Mouse (Mus musculus): ENCODE results near the gene Myh6. TPM values are rescaled to one million over a fixed set of nuclear protein-coding genes. Genes with fewer than 3 reads are reported as not detected.

Myh6 gene
- 0.23 and 1.7 TPM in 2 replicates for polyA plus RNA-seq (2014; fragmentation: Nextera tagmentation; extraction: Ambion mirVana)

- 78% methylated on average over 7 of the region's 7 CpGs for WGBS
- H3K9ac ChIP-seq (replicated peaks; ENCODE audit: low read depth, low read length), result no peak within 1 kb of the TSS
- H3K4me2 ChIP-seq (ENCODE audit: low read depth, low read length), result no peak within 1 kb of the TSS
- H3K36me3 ChIP-seq (ENCODE audit: control insufficient read depth, insufficient read depth, low read length), result no peaks in the 10 kb centered on the region
- H3K27ac ChIP-seq (ENCODE audit: low read depth, low read length), result no peak within 1 kb of the TSS
- no peaks in the 10 kb centered on the region for H3K27me3 ChIP-seq (ENCODE audit: control insufficient read depth, insufficient read depth, low read length)
- no peak within 1 kb of the TSS for H3K4me3 ChIP-seq (ENCODE audit: low read depth, low read length)
- H3K4me1 ChIP-seq (ENCODE audit: control insufficient read depth, insufficient read depth, low read length), result no peaks in the 10 kb centered on the region
- no peak for ATAC-seq (ENCODE audit: low read depth)
- H3K9me3 ChIP-seq (ENCODE audit: control insufficient read depth, low read length), result no peaks in the 10 kb centered on the region
Observed at GRCm38 (mm10) chr14:54966320-54966977, at the start of gene Myh6. Myh6 (minus strand) TSS chr14:54966927.

GRCm38 (mm10) chr14:55015767-55016111, 49.0 kb upstream of the Myh6 start:
- no peak for ATAC-seq (ENCODE audit: low read depth)
- WGBS, result 2% methylated on average over 17 of the region's 17 CpGs
- Histone ChIP-seq H3K4me1 (ENCODE audit: control insufficient read depth, insufficient read depth, low read length) (peaks cover 2% of the 10 kb centered on the region; the same call in 1 of the 2 replicates), H3K27ac (ENCODE audit: low read depth, low read length) (peak overlapping the region; percentile 35; the same call in 1 of the 2 replicates), H3K4me3 (ENCODE audit: low read depth, low read length) (peak overlapping the region; percentile 64), H3K36me3 (ENCODE audit: control insufficient read depth, insufficient read depth, low read length) (no peaks in the 10 kb centered on the region), H3K27me3 (ENCODE audit: control insufficient read depth, insufficient read depth, low read length) (no peaks in the 10 kb centered on the region), H3K4me2 (ENCODE audit: low read depth, low read length) (peak overlapping the region; percentile 81), H3K9ac (replicated peaks; ENCODE audit: low read depth, low read length) (peak overlapping the region; percentile 51), H3K9me3 (ENCODE audit: control insufficient read depth, low read length) (no peaks in the 10 kb centered on the region)

- H3K4me1 ChIP-seq (ENCODE audit: control insufficient read depth, insufficient read depth, low read length), result peaks cover 2% of the 10 kb centered on the region; the same call in 1 of the 2 replicates
- WGBS, result under 1% methylated on average over 36 of the region's 36 CpGs
- H3K4me3 ChIP-seq (ENCODE audit: low read depth, low read length), result peak within 1 kb of the TSS; percentile 64
- H3K27me3 ChIP-seq (ENCODE audit: control insufficient read depth, insufficient read depth, low read length), result no peaks in the 10 kb centered on the region
- H3K27ac ChIP-seq (ENCODE audit: low read depth, low read length), result peak within 1 kb of the TSS; percentile 96
- H3K36me3 ChIP-seq (ENCODE audit: control insufficient read depth, insufficient read depth, low read length), result no peaks in the 10 kb centered on the region
- peak; percentile 96 for ATAC-seq (ENCODE audit: low read depth)
- H3K9ac ChIP-seq (replicated peaks; ENCODE audit: low read depth, low read length), result peak within 1 kb of the TSS; percentile 68
- H3K4me2 ChIP-seq (ENCODE audit: low read depth, low read length), result peak within 1 kb of the TSS; percentile 81
- no peaks in the 10 kb centered on the region for H3K9me3 ChIP-seq (ENCODE audit: control insufficient read depth, low read length)
Observed at GRCm38 (mm10) chr14:55014991-55015766, 48.5 kb upstream of the Myh6 start, which contains the start of gene Ngdn. Ngdn (plus strand) TSS chr14:55015454.

GRCm38 (mm10) chr14:55014591-55014990, 47.9 kb upstream of the Myh6 start:
- no peaks in the 10 kb centered on the region for H3K9me3 ChIP-seq (ENCODE audit: control insufficient read depth, low read length)
- peak overlapping the region; percentile 96 for H3K27ac ChIP-seq (ENCODE audit: low read depth, low read length)
- ATAC-seq (ENCODE audit: low read depth), result peak; percentile 47
- 0% methylated on average over 27 of the region's 27 CpGs for WGBS
- H3K9ac ChIP-seq (replicated peaks; ENCODE audit: low read depth, low read length), result peak overlapping the region; percentile 68
- H3K36me3 ChIP-seq (ENCODE audit: control insufficient read depth, insufficient read depth, low read length), result no peaks in the 10 kb centered on the region
- peaks cover 2% of the 10 kb centered on the region; the same call in 1 of the 2 replicates for H3K4me1 ChIP-seq (ENCODE audit: control insufficient read depth, insufficient read depth, low read length)
- peak overlapping the region; percentile 75 for H3K4me2 ChIP-seq (ENCODE audit: low read depth, low read length)
- H3K27me3 ChIP-seq (ENCODE audit: control insufficient read depth, insufficient read depth, low read length), result no peaks in the 10 kb centered on the region
- H3K4me3 ChIP-seq (ENCODE audit: low read depth, low read length), result peak overlapping the region; percentile 64

- Histone ChIP-seq H3K4me3 (ENCODE audit: low read depth, low read length) (no peak overlapping the region), H3K4me2 (ENCODE audit: low read depth, low read length) (no peak overlapping the region), H3K27ac (ENCODE audit: low read depth, low read length) (no peak overlapping the region), H3K9me3 (ENCODE audit: control insufficient read depth, low read length) (no peaks in the 10 kb centered on the region), H3K27me3 (ENCODE audit: control insufficient read depth, insufficient read depth, low read length) (no peaks in the 10 kb centered on the region), H3K36me3 (ENCODE audit: control insufficient read depth, insufficient read depth, low read length) (no peaks in the 10 kb centered on the region), H3K9ac (replicated peaks; ENCODE audit: low read depth, low read length) (no peak overlapping the region), H3K4me1 (ENCODE audit: control insufficient read depth, insufficient read depth, low read length) (peaks cover 2% of the 10 kb centered on the region; the same call in 1 of the 2 replicates)
- no peak for ATAC-seq (ENCODE audit: low read depth)
- 61% methylated on average over 4 of the region's 4 CpGs for WGBS
Observed at GRCm38 (mm10) chr14:55011116-55011515, 44.4 kb upstream of the Myh6 start.

- 81% methylated on average over 8 of the region's 8 CpGs for WGBS
- no peak for ATAC-seq (ENCODE audit: low read depth)
- Histone ChIP-seq H3K27me3 (ENCODE audit: control insufficient read depth, insufficient read depth, low read length) (no peaks in the 10 kb centered on the region), H3K9me3 (ENCODE audit: control insufficient read depth, low read length) (no peaks in the 10 kb centered on the region), H3K4me1 (ENCODE audit: control insufficient read depth, insufficient read depth, low read length) (no peaks in the 10 kb centered on the region), H3K4me3 (ENCODE audit: low read depth, low read length) (no peak overlapping the region), H3K9ac (replicated peaks; ENCODE audit: low read depth, low read length) (no peak overlapping the region), H3K27ac (ENCODE audit: low read depth, low read length) (no peak overlapping the region), H3K36me3 (ENCODE audit: control insufficient read depth, insufficient read depth, low read length) (no peaks in the 10 kb centered on the region), H3K4me2 (ENCODE audit: low read depth, low read length) (no peak overlapping the region)
Observed at GRCm38 (mm10) chr14:55008417-55008816, 41.7 kb upstream of the Myh6 start.

- no peaks in the 10 kb centered on the region for H3K9me3 ChIP-seq (ENCODE audit: control insufficient read depth, low read length)
- H3K27ac ChIP-seq (ENCODE audit: low read depth, low read length), result no peak overlapping the region
- WGBS, result 89% methylated on average over 9 of the region's 9 CpGs
- H3K36me3 ChIP-seq (ENCODE audit: control insufficient read depth, insufficient read depth, low read length), result no peaks in the 10 kb centered on the region
- no peaks in the 10 kb centered on the region for H3K4me1 ChIP-seq (ENCODE audit: control insufficient read depth, insufficient read depth, low read length)
- H3K4me2 ChIP-seq (ENCODE audit: low read depth, low read length), result no peak overlapping the region
- H3K27me3 ChIP-seq (ENCODE audit: control insufficient read depth, insufficient read depth, low read length), result no peaks in the 10 kb centered on the region
- no peak overlapping the region for H3K9ac ChIP-seq (replicated peaks; ENCODE audit: low read depth, low read length)
- H3K4me3 ChIP-seq (ENCODE audit: low read depth, low read length), result no peak overlapping the region
- ATAC-seq (ENCODE audit: low read depth), result no peak
Observed at GRCm38 (mm10) chr14:55007120-55007908, 40.6 kb upstream of the Myh6 start.

- Histone ChIP-seq H3K4me3 (ENCODE audit: low read depth, low read length) (no peak overlapping the region), H3K27me3 (ENCODE audit: control insufficient read depth, insufficient read depth, low read length) (no peaks in the 10 kb centered on the region), H3K9me3 (ENCODE audit: control insufficient read depth, low read length) (no peaks in the 10 kb centered on the region), H3K4me1 (ENCODE audit: control insufficient read depth, insufficient read depth, low read length) (no peaks in the 10 kb centered on the region), H3K4me2 (ENCODE audit: low read depth, low read length) (no peak overlapping the region), H3K27ac (ENCODE audit: low read depth, low read length) (no peak overlapping the region), H3K9ac (replicated peaks; ENCODE audit: low read depth, low read length) (no peak overlapping the region), H3K36me3 (ENCODE audit: control insufficient read depth, insufficient read depth, low read length) (no peaks in the 10 kb centered on the region)
- 73% methylated on average over 3 of the region's 3 CpGs for WGBS
- ATAC-seq (ENCODE audit: low read depth), result no peak
Observed at GRCm38 (mm10) chr14:55006541-55006940, 39.8 kb upstream of the Myh6 start.

All from neural tube, embryonic 14.5 days (tissue).